Mouse (Mus musculus): Measurements from ENCODE around the gene Atp13a3. TPM values are rescaled to one million over a fixed set of nuclear protein-coding genes. Genes with fewer than 3 reads are reported as not detected.

Gene Atp13a3
- polyA plus RNA-seq, 1 experiment from 2014 or later: 13.0 TPM

DNA sequence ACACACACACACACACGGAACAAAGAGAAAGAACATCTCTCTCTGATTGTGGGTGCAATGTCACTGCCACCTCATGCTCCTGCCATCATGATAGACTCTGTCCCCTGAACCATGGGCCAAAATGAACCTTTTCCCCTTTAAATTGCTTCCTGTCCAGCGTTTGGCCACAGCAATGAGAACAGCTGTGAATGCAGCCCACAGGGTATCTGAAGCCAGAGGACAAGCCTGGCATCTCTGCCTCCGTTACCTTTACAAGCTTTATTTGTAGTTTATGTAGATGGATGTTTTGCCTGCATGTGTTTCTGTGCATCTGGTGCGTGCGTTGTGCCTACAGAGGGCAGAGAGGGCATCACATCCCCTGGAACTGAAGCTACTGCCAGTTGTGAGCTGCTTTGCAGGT is 21.2 kb upstream of the Atp13a3 start:
- ATAC-seq (ENCODE audit: insufficient read depth, low FRiP score, low TSS enrichment) (no peak), DNase-seq (ENCODE audit: low spot score) (no peak)
- 84% methylated on average over 5 of the region's 5 CpGs for WGBS
- H3K9me3 ChIP-seq (ENCODE audit: control insufficient read depth, low read length): no peaks in the 10 kb centered on the region
- H3K27ac ChIP-seq (ENCODE audit: low read depth, low read length): no peak overlapping the region
- no peak overlapping the region for H3K9ac ChIP-seq (ENCODE audit: low read length)
- no peak overlapping the region for H3K4me3 ChIP-seq (ENCODE audit: low read depth, low read length)
- H3K36me3 ChIP-seq (ENCODE audit: control insufficient read depth, insufficient read depth, low read length): no peaks in the 10 kb centered on the region
- no peaks in the 10 kb centered on the region for H3K4me1 ChIP-seq (ENCODE audit: control insufficient read depth, insufficient read depth, low read length)
- no peaks in the 10 kb centered on the region for H3K27me3 ChIP-seq (ENCODE audit: control insufficient read depth, insufficient read depth, low read length)
- H3K4me2 ChIP-seq (ENCODE audit: low read depth): no peak overlapping the region

DNA sequence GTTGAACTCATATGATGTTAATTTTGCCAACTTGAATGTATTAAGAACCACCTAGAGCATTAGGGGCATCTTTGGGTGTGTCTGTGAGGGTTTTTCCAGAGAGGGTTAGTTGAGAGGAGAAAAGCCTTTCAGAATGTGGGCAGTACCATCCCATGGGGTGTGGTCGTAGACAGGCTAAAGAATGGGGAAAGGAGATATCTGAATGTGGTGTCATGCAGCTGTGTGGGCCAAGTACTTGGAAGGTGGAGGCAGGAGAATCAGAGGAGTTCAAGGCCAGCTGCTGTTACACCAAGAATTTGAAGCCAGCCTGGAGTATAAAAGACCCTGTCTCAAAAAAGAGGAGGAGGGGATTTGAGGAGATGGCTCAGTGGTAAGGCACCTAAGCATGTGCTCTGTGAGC is 20.2 kb upstream of the Atp13a3 start:
- Histone ChIP-seq H3K4me1 (ENCODE audit: control insufficient read depth, insufficient read depth, low read length) (no peaks in the 10 kb centered on the region), H3K27me3 (ENCODE audit: control insufficient read depth, insufficient read depth, low read length) (no peaks in the 10 kb centered on the region), H3K9me3 (ENCODE audit: control insufficient read depth, low read length) (no peaks in the 10 kb centered on the region), H3K9ac (ENCODE audit: low read length) (no peak overlapping the region), H3K4me2 (ENCODE audit: low read depth) (no peak overlapping the region), H3K27ac (ENCODE audit: low read depth, low read length) (no peak overlapping the region), H3K4me3 (ENCODE audit: low read depth, low read length) (no peak overlapping the region), H3K36me3 (ENCODE audit: control insufficient read depth, insufficient read depth, low read length) (no peaks in the 10 kb centered on the region)
- DNase-seq (ENCODE audit: low spot score) (no peak), ATAC-seq (ENCODE audit: insufficient read depth, low FRiP score, low TSS enrichment) (no peak)
- WGBS: 69% methylated on average over 1 of the region's 1 CpGs

DNA sequence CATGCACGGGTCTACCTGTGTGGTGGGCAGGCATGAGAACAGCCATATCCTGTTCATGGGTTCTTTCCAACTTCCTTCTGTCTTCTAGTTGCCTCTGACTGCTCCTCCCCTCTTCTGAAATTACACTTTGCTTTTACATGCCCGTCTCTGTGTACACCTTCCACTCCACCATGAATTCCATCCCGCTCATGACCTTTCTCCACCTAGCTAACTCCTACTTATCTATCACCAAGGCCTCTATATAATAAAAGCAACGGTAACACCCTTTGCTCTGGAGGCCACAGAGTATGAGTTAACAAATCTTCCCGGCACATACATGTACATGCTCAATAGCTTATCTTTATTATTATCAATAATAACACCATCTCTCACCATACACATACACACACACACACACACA is 18.3 kb upstream of the Atp13a3 start:
- Histone ChIP-seq H3K9me3 (ENCODE audit: control insufficient read depth, low read length) (no peaks in the 10 kb centered on the region), H3K27ac (ENCODE audit: low read depth, low read length) (no peak overlapping the region), H3K4me3 (ENCODE audit: low read depth, low read length) (no peak overlapping the region), H3K4me2 (ENCODE audit: low read depth) (no peak overlapping the region), H3K36me3 (ENCODE audit: control insufficient read depth, insufficient read depth, low read length) (no peaks in the 10 kb centered on the region), H3K27me3 (ENCODE audit: control insufficient read depth, insufficient read depth, low read length) (no peaks in the 10 kb centered on the region), H3K9ac (ENCODE audit: low read length) (no peak overlapping the region), H3K4me1 (ENCODE audit: control insufficient read depth, insufficient read depth, low read length) (no peaks in the 10 kb centered on the region)
- no peak for ATAC-seq (ENCODE audit: insufficient read depth, low FRiP score, low TSS enrichment)
- WGBS: 91% methylated on average over 5 of the region's 5 CpGs
- no peak for DNase-seq (ENCODE audit: low spot score)

DNA sequence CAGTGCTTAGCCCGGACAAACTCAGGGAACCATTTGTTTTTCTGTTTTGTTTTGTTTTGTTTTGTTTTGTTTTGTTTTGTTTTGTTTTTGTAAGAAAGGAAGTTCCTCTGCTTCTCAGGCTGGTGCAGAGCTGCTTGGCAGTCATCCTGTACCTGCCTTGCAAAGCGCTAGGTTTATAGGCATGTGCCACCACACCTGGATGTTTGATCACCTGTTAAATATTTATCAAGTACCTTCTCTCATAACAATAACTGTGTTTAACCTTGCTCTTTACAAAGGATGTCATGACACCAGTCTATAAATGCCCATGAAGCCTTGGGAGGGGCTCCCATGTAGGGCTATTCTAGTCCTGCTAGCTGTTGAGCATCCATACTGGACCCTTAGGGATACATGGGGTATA is 10.9 kb upstream of the Atp13a3 start:
- Histone ChIP-seq H3K9ac (ENCODE audit: low read length) (no peak overlapping the region), H3K27me3 (ENCODE audit: control insufficient read depth, insufficient read depth, low read length) (no peaks in the 10 kb centered on the region), H3K36me3 (ENCODE audit: control insufficient read depth, insufficient read depth, low read length) (no peaks in the 10 kb centered on the region), H3K4me2 (ENCODE audit: low read depth) (no peak overlapping the region), H3K4me1 (ENCODE audit: control insufficient read depth, insufficient read depth, low read length) (no peaks in the 10 kb centered on the region), H3K9me3 (ENCODE audit: control insufficient read depth, low read length) (no peaks in the 10 kb centered on the region), H3K4me3 (ENCODE audit: low read depth, low read length) (no peak overlapping the region), H3K27ac (ENCODE audit: low read depth, low read length) (no peak overlapping the region)
- DNase-seq (ENCODE audit: low spot score) (no peak), ATAC-seq (ENCODE audit: insufficient read depth, low FRiP score, low TSS enrichment) (no peak)
- WGBS: 91% methylated on average over 2 of the region's 2 CpGs

DNA sequence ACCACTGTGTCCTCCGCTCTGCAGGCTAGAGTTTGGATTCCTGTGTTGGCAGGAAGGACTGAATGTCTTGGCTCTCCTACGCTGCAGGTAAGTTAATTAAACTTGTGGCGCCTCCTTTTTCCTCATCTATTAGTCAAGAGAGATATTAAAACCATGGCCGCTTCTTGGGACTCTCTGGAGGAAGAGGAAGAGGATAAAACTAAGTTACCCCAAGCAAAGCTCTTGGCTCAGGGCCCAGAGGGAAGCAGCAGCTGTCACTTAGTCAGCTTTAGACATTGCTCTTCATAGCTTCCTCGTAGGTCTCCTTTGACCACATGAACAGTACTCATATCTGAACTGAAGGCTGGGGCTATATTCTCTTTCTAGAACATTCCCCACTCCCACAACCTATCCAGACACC is 10.5 kb upstream of the Atp13a3 start:
- no peaks in the 10 kb centered on the region for H3K36me3 ChIP-seq (ENCODE audit: control insufficient read depth, insufficient read depth, low read length)
- H3K27ac ChIP-seq (ENCODE audit: low read depth, low read length): no peak overlapping the region
- no peaks in the 10 kb centered on the region for H3K9me3 ChIP-seq (ENCODE audit: control insufficient read depth, low read length)
- DNase-seq (ENCODE audit: low spot score): no peak
- H3K4me3 ChIP-seq (ENCODE audit: low read depth, low read length): no peak overlapping the region
- ATAC-seq (ENCODE audit: insufficient read depth, low FRiP score, low TSS enrichment): no peak
- H3K4me2 ChIP-seq (ENCODE audit: low read depth): no peak overlapping the region
- H3K27me3 ChIP-seq (ENCODE audit: control insufficient read depth, insufficient read depth, low read length): no peaks in the 10 kb centered on the region
- no peak overlapping the region for H3K9ac ChIP-seq (ENCODE audit: low read length)
- H3K4me1 ChIP-seq (ENCODE audit: control insufficient read depth, insufficient read depth, low read length): no peaks in the 10 kb centered on the region
- 83% methylated on average over 5 of the region's 5 CpGs for WGBS

DNA sequence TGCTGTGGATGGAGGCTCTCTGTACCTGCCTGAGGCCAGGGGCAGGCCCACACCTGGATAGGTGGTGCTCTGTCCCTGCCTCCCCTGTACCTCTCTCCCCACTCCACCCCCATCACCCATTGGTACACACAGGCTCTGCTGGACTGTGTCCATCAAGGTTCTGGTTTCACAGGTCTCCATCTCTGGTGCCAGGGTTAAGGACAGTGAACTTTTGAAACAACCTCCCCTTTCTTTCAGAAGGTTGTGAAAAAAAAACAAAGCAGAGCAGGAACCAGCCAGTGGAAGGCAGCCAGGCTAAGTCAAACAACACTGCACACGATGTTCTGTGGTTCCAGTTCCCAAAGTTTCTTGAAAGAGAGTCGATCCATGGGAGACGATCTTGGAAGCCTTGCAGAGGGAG is 6.9 kb upstream of the Atp13a3 start:
- 86% methylated on average over 3 of the region's 3 CpGs for WGBS
- no peak overlapping the region for H3K9ac ChIP-seq (ENCODE audit: low read length)
- H3K27ac ChIP-seq (ENCODE audit: low read depth, low read length): no peak overlapping the region
- no peaks in the 10 kb centered on the region for H3K4me1 ChIP-seq (ENCODE audit: control insufficient read depth, insufficient read depth, low read length)
- H3K36me3 ChIP-seq (ENCODE audit: control insufficient read depth, insufficient read depth, low read length): no peaks in the 10 kb centered on the region
- no peaks in the 10 kb centered on the region for H3K27me3 ChIP-seq (ENCODE audit: control insufficient read depth, insufficient read depth, low read length)
- no peak for ATAC-seq (ENCODE audit: insufficient read depth, low FRiP score, low TSS enrichment)
- H3K9me3 ChIP-seq (ENCODE audit: control insufficient read depth, low read length): no peaks in the 10 kb centered on the region
- no peak for DNase-seq (ENCODE audit: low spot score)
- H3K4me3 ChIP-seq (ENCODE audit: low read depth, low read length): no peak overlapping the region
- H3K4me2 ChIP-seq (ENCODE audit: low read depth): no peak overlapping the region

DNA sequence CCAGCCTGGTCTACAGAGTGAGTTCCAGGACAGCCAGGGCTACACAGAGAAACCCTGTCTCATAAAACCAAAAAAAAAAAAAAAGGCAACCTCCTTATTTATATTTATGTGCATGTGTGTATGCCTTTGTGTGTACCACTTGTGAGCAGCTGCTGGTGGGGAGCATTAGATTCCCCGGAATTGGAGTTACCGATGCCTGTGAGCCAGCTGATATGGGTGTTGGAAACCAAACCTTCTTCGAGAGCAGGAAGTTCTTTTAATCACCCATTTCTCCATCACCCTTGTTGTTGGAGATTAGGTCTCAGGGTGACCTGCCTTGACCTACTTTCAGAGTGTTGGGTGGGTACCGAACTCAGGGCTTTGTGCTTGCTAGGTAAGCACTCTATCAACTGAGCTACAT is 5.1 kb upstream of the Atp13a3 start:
- ATAC-seq (ENCODE audit: insufficient read depth, low FRiP score, low TSS enrichment) (no peak), DNase-seq (ENCODE audit: low spot score) (no peak)
- Histone ChIP-seq H3K9me3 (ENCODE audit: control insufficient read depth, low read length) (no peaks in the 10 kb centered on the region), H3K9ac (ENCODE audit: low read length) (no peak overlapping the region), H3K4me3 (ENCODE audit: low read depth, low read length) (no peak overlapping the region), H3K27ac (ENCODE audit: low read depth, low read length) (no peak overlapping the region), H3K36me3 (ENCODE audit: control insufficient read depth, insufficient read depth, low read length) (no peaks in the 10 kb centered on the region), H3K4me2 (ENCODE audit: low read depth) (no peak overlapping the region), H3K4me1 (ENCODE audit: control insufficient read depth, insufficient read depth, low read length) (no peaks in the 10 kb centered on the region), H3K27me3 (ENCODE audit: control insufficient read depth, insufficient read depth, low read length) (no peaks in the 10 kb centered on the region)
- 91% methylated on average over 4 of the region's 4 CpGs for WGBS

DNA sequence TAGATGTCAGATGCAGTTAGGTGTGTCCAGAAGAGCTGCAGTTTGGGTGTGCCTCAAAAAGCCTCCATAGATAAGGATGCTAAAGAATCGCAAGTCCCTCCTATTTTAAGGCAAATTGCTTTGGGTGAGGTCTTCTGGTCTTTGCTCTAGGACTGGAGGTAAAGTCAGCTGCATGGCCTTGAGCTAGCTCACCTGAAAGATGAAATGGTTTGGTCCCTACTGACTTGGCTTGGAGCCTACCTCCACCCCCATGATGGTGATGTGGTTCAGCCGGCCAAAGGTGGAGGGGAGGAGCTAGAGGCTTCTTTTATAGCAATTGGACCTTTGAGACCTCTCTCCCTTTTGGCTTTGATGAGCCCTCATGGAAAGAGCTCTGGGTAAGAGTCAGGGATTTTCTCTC is 1.7 kb upstream of the Atp13a3 start:
- Histone ChIP-seq H3K4me1 (ENCODE audit: control insufficient read depth, insufficient read depth, low read length) (no peaks in the 10 kb centered on the region), H3K27me3 (ENCODE audit: control insufficient read depth, insufficient read depth, low read length) (no peaks in the 10 kb centered on the region), H3K4me2 (ENCODE audit: low read depth) (no peak overlapping the region), H3K9me3 (ENCODE audit: control insufficient read depth, low read length) (no peaks in the 10 kb centered on the region), H3K4me3 (ENCODE audit: low read depth, low read length) (no peak overlapping the region), H3K27ac (ENCODE audit: low read depth, low read length) (no peak overlapping the region), H3K9ac (ENCODE audit: low read length) (no peak overlapping the region), H3K36me3 (ENCODE audit: control insufficient read depth, insufficient read depth, low read length) (no peaks in the 10 kb centered on the region)
- DNase-seq (ENCODE audit: low spot score): no peak
- WGBS: 71% methylated on average over 2 of the region's 2 CpGs
- ATAC-seq (ENCODE audit: insufficient read depth, low FRiP score, low TSS enrichment): no peak

DNA sequence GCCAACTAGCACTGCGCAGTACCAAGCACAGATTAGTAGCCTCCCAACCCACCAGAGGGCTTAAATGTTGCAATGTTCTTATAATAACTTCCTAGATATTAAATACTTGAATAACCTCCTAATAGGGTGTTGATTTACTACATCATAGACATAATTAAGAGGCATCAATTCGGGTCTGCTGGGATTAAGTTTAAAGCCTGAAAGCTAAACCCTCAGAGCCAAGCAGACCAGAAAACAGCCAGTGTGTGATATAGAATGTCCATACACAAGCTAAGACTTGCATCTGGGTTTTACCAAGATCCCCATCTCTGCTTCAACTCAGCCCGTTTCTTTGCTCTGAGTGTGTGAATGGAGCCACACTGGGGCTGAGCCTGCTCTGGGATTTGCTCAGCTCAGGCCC is 2.2 kb downstream of the Atp13a3 start:
- 82% methylated on average over 3 of the region's 3 CpGs for WGBS
- no peak overlapping the region for H3K4me3 ChIP-seq (ENCODE audit: low read depth, low read length)
- H3K9me3 ChIP-seq (ENCODE audit: control insufficient read depth, low read length): no peaks in the 10 kb centered on the region
- no peaks in the 10 kb centered on the region for H3K27me3 ChIP-seq (ENCODE audit: control insufficient read depth, insufficient read depth, low read length)
- H3K27ac ChIP-seq (ENCODE audit: low read depth, low read length): no peak overlapping the region
- DNase-seq (ENCODE audit: low spot score): no peak
- no peak overlapping the region for H3K4me2 ChIP-seq (ENCODE audit: low read depth)
- no peaks in the 10 kb centered on the region for H3K4me1 ChIP-seq (ENCODE audit: control insufficient read depth, insufficient read depth, low read length)
- no peak for ATAC-seq (ENCODE audit: insufficient read depth, low FRiP score, low TSS enrichment)
- H3K36me3 ChIP-seq (ENCODE audit: control insufficient read depth, insufficient read depth, low read length): no peaks in the 10 kb centered on the region
- H3K9ac ChIP-seq (ENCODE audit: low read length): no peak overlapping the region
